Comparison of ENCODE assay signal across 8 mouse cellular contexts in the genomic region with DNA sequence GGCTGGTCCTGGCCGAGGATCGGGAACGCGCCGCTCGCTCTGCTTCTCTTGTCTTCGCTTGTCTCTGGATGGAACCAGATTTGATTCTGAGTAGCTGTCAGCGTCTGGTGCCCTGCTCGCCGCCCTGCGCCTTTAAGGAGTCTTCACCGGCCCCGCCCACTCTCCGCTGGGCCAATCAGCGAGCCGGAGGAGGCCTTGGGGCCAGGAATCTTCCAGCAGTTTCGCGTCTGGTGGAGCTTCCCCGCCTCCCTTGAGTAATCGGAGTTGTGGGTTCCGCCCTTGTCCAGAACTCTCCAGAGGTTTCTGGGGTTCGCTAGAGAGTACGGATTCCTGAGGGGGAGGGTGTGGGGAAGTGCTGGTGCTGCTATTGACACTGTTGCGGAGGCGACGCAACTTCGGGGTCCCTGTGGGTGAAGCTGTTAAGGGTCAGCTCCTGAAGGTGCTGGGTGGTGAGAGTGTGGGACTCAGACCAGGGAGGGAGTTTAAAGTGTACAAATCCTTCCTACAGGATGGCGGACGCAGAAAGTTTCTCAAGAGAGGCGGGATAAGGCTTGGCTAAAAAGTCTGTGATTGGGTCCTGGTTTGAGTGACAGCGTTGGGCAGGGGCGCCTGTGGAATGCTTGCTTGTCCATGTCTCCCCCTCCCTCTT. TPM values are rescaled to one million over a fixed set of nuclear protein-coding genes. Genes with fewer than 3 reads are reported as not detected.
DNase-seq lines count a peak whose midpoint lies in the region; ATAC-seq lines count a peak whose summit lies in the region.
"Not testable (repeated sequence)": the region's sequence is repeated elsewhere in the genome, so short reads cannot be mapped to it uniquely, and the experiment has no call there.

Gene Hspa1b (minus strand): TSS at position 109 of the 649 bp plus-strand sequence.

- peak; percentile 86 for DNase-seq in CD4-positive helper T cell, adult 2 months (ENCODE audit: low read depth, low spot score)
- DNase-seq in kidney, postnatal 25 days = peak; percentile 85 to 90
- peak; percentile 83 for DNase-seq in naive thymus-derived CD4-positive, alpha-beta T cell, adult 2 months (ENCODE audit: low read depth)
- peak; percentile 90 for DNase-seq in splenic B cell, adult 2 months (ENCODE audit: low read depth, low spot score)

- not testable (repeated sequence) for H3K36me3 ChIP-seq in forebrain, embryonic 13.5 days (ENCODE audit: poor library complexity, severe bottlenecking); heart, embryonic 16.5 days (ENCODE audit: control insufficient read depth, insufficient read depth); liver, embryonic 12.5 days; splenic B cell, adult 2 months (ENCODE audit: control insufficient read depth, insufficient read depth, low read length, poor library complexity, severe bottlenecking)

- WGBS in forebrain, embryonic 13.5 days = under 1% methylated on average over 31 of the region's 32 CpGs
- under 1% methylated on average over 29 of the region's 32 CpGs for WGBS in heart, embryonic 16.5 days
- under 1% methylated on average over 32 of the region's 32 CpGs for WGBS in liver, embryonic 12.5 days (ENCODE audit: insufficient replicate concordance)

- H3K27ac ChIP-seq in forebrain, embryonic 13.5 days = peak within 1 kb of the TSS; percentile 52; the same call in 1 of the 2 replicates
- peak within 1 kb of the TSS; percentile 95 for H3K27ac ChIP-seq in heart, embryonic 16.5 days (ENCODE audit: low read length)
- peak within 1 kb of the TSS; percentile 85 for H3K27ac ChIP-seq in liver, embryonic 12.5 days

- H3K4me2 ChIP-seq in forebrain, embryonic 13.5 days = peak within 1 kb of the TSS; percentile 73
- H3K4me2 ChIP-seq in heart, embryonic 16.5 days (ENCODE audit: low read depth, low read length) = peak within 1 kb of the TSS; percentile 81
- peak within 1 kb of the TSS; percentile 87 for H3K4me2 ChIP-seq in liver, embryonic 12.5 days

- H3K27me3 ChIP-seq in forebrain, embryonic 13.5 days = peaks cover 40% of the 10 kb centered on the region
- not testable (repeated sequence) for H3K27me3 ChIP-seq in heart, embryonic 16.5 days (ENCODE audit: control insufficient read depth, insufficient read depth, low read length); splenic B cell, adult 2 months (ENCODE audit: control insufficient read depth, insufficient read depth, low read length, poor library complexity, severe bottlenecking)
- H3K27me3 ChIP-seq in liver, embryonic 12.5 days (replicated peaks) = peaks cover 76% of the 10 kb centered on the region

- H3K9me3 ChIP-seq in forebrain, embryonic 13.5 days (replicated peaks); heart, embryonic 16.5 days (replicated peaks; ENCODE audit: control insufficient read depth, low read length); liver, embryonic 12.5 days (replicated peaks): not testable (repeated sequence)

- H3K4me3 ChIP-seq in forebrain, embryonic 13.5 days = peak within 1 kb of the TSS; percentile 43
- H3K4me3 ChIP-seq in heart, embryonic 16.5 days (ENCODE audit: low read length) = peak within 1 kb of the TSS; percentile 62
- H3K4me3 ChIP-seq in liver, embryonic 12.5 days = peak within 1 kb of the TSS; percentile 63

- H3K9ac ChIP-seq in forebrain, embryonic 13.5 days = peak within 1 kb of the TSS; percentile 44
- peak within 1 kb of the TSS; percentile 72 for H3K9ac ChIP-seq in heart, embryonic 16.5 days (ENCODE audit: low read length)
- peak within 1 kb of the TSS; percentile 75 for H3K9ac ChIP-seq in liver, embryonic 12.5 days

- ATAC-seq in cerebellum, adult (ENCODE audit: insufficient number of reproducible peaks, low FRiP score, low TSS enrichment) = peak; percentile 92; the same call in 1 of the 2 replicates
- peak; percentile 96 for ATAC-seq in forebrain, embryonic 13.5 days
- peak; percentile 90 for ATAC-seq in heart, embryonic 16.5 days (replicated peaks; ENCODE audit: extremely low read depth, insufficient read depth, low FRiP score)
- peak; percentile 90 for ATAC-seq in liver, embryonic 12.5 days

- H3K4me1 ChIP-seq in forebrain, embryonic 13.5 days = peaks cover 12% of the 10 kb centered on the region
- not testable (repeated sequence) for H3K4me1 ChIP-seq in heart, embryonic 16.5 days (ENCODE audit: control insufficient read depth, insufficient read depth, low read length)
- H3K4me1 ChIP-seq in liver, embryonic 12.5 days = peaks cover 12% of the 10 kb centered on the region

RNA-seq across cellular contexts. Expression of gene Hspa1b, which starts in this region (rescaled TPM):
- 0.10 and 0.12 TPM in 2 replicates for polyA plus RNA-seq in forebrain, embryonic 13.5 days (2015; fragmentation: Nextera tagmentation; extraction: Ambion mirVana)
- 0.11 and 0.18 TPM in 2 replicates for polyA plus RNA-seq in heart, embryonic 16.5 days (2015; fragmentation: Nextera tagmentation; extraction: Ambion mirVana)
- 0.11 and 0.21 TPM in 2 replicates for polyA plus RNA-seq in liver, embryonic 12.5 days (2016; fragmentation: Nextera tagmentation; extraction: Ambion mirVana)

Comparison
In these comparisons a context has a peak if more than half of its experiments do, and no peak if none do; other contexts are left out.
1. Peak in every context shown above with its lines: DNase-seq, ATAC-seq, H3K4me3 ChIP-seq and H3K27ac ChIP-seq.
2. Peak in ATAC-seq, H3K4me3 ChIP-seq, H3K27ac ChIP-seq, H3K9ac ChIP-seq and H3K4me2 ChIP-seq in forebrain, embryonic 13.5 days; RNA of the gene not detected or under 1 TPM.
3. Peak in ATAC-seq, H3K4me3 ChIP-seq, H3K27ac ChIP-seq, H3K9ac ChIP-seq and H3K4me2 ChIP-seq in heart, embryonic 16.5 days; RNA of the gene not detected or under 1 TPM.
4. Peak in ATAC-seq, H3K4me3 ChIP-seq, H3K27ac ChIP-seq, H3K9ac ChIP-seq and H3K4me2 ChIP-seq in liver, embryonic 12.5 days; RNA of the gene not detected or under 1 TPM.